Mouse (Mus musculus) embryonic fibroblast, embryonic 13.5 days (primary cell): ENCODE measurements around the gene Astl. TPM values are rescaled to one million over a fixed set of nuclear protein-coding genes. Genes with fewer than 3 reads are reported as not detected.

Experiments used
- H3K27ac ChIP-seq: 2 replicates; pipeline ENCODE4 v1.5.1; 2012; ENCODE audit warnings: low read length, control low read depth, inconsistent platforms; ENCODE audit not compliant: insufficient read depth
- H3K4me1 ChIP-seq: 2 replicates; pipeline ENCODE4 v1.6.1; 2011; ENCODE audit warnings: low read length; ENCODE audit not compliant: control insufficient read depth, insufficient read depth
- H3K4me3 ChIP-seq: 2 replicates; pipeline ENCODE4 v1.5.1; 2011; ENCODE audit warnings: mild to moderate bottlenecking, control low read depth, low read length; ENCODE audit not compliant: insufficient read depth
- CTCF ChIP-seq: IDR thresholded peaks from 2 replicates; pipeline ENCODE4 v1.5.1; 2011; ENCODE audit warnings: mild to moderate bottlenecking, control low read depth, low read length, moderate library complexity, borderline replicate concordance; ENCODE audit not compliant: insufficient read depth
- POLR2A ChIP-seq: IDR thresholded peaks from 2 replicates; pipeline ENCODE4 v1.6.1; 2011; ENCODE audit warnings: low read depth, mild to moderate bottlenecking, control low read depth, low read length, moderate library complexity
- polyA plus RNA-seq: library from polyadenylated mRNA; stranded (reverse); fragments of >200 nt; gene quantifications from 2 replicates; pipeline ENCODE4 v1.2.4, GENCODE M21; 2011; ENCODE audit warnings: low read depth; ENCODE audit not compliant: missing spikeins, insufficient read length

Gene Astl
- polyA plus RNA-seq, 1 experiment = not detected

DNA sequence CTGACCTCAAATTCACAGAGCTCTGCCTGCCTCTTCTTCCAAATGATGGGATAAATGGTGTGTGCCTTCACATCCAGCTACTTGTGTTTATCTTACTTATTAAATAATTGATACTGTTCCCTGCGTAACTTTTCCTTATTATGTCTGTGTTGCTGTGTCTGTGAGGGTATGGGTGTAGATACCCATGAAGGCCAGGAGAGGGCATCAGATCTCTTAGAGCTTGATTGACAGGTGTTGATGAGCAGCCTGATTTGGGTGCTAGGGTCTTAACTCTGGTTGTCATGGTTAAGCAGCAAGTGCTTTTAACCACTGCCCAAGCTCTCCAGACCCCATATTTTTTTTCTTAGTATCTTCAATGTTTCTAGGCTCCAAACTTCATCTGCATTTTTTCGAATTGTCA is 29.8 kb upstream of the Astl start:
- Histone ChIP-seq H3K4me3 (no peak overlapping the region), H3K27ac (no peak overlapping the region), H3K4me1 (no peaks in the 10 kb centered on the region)
- TF ChIP-seq CTCF (no peak), POLR2A (no peak)

DNA sequence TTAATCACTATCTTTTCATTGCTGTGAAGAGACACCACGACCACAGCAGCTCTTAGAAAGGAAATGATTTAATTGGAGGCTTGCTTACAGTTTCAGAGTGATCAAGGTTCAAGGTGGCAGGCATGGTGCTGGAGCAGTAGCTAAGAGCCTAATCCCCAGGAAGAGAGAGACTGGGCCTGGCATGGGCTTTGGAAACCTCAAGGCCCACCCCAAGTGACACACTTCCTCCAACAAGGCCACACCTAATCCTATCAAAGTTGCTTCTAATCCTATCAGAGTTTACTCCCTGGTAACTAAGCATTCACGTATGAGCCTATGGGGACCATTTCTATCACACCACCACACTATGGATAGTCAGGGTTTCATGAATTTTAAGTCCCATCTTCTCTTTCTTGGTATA is 28.2 kb upstream of the Astl start:
- Histone ChIP-seq H3K27ac (no peak overlapping the region), H3K4me1 (no peaks in the 10 kb centered on the region), H3K4me3 (no peak overlapping the region)
- no peak for TF ChIP-seq POLR2A
- no peak for TF ChIP-seq CTCF

DNA sequence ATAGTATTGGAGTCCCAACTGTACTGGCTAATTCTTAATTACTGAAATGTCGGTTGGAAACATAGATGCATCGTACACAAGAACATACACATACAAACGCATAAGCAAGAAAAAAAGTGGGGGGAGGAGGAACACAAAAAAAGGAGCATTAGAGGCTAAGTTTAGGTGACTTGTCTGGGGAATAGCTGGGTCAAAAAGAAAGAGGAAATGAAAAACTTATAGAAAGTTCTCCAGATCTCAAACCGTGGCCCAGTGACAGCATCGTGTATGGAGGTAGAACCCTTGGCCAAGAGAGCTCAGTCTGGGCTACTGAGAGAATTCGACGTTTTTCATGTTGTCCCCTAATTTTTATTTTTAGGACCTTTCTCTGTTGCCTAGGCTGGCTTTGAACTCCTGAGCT is 27.8 kb upstream of the Astl start:
- H3K27ac ChIP-seq = no peak overlapping the region
- H3K4me3 ChIP-seq = no peak overlapping the region
- no peaks in the 10 kb centered on the region for H3K4me1 ChIP-seq
- TF ChIP-seq POLR2A (no peak), CTCF (no peak)

DNA sequence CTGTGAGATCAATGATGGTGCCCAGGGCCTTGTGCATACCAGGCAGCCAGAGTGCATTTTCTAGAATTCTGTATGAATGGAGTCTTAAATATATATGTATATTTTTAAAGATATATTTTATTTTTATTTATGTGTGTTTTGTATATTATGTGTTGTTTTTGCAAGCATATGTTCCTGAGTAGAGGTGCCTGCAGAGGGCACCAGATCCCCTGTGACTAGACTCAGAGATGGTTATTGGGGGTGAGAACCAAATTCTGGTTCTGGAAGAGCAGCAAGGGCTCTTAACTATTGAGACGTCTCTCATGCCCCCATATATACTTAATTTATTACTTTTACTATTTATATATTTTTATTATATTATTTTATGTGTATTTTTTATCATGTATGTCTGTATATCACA is 27.2 kb upstream of the Astl start:
- Histone ChIP-seq H3K4me1 (no peaks in the 10 kb centered on the region), H3K27ac (no peak overlapping the region), H3K4me3 (no peak overlapping the region)
- TF ChIP-seq CTCF (no peak), POLR2A (no peak)

DNA sequence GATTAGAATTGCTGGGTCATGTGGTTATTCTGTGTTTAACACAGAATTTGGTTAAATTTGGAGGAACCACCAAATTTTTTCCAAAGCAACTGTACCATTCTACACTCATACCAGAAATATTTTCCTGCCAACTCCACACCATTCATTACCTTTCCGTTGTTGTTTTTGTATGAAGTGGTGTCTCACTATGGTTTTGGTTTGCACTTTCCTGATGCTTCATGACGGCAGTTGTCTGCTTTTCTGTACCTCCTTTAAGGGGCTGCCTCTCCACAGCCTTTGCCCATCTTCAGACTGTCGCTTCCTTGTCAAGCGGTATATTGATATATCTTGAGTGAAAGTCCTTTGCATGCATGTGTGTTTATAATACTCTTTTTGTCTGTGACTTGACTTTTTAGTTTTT is 25.6 kb upstream of the Astl start:
- no peak for TF ChIP-seq CTCF
- no peak for TF ChIP-seq POLR2A

GRCm38 (mm10) chr2:127313878-127314277 is 24.6 kb upstream of the Astl start:
- Histone ChIP-seq H3K27ac (no peak overlapping the region), H3K4me1 (no peaks in the 10 kb centered on the region), H3K4me3 (no peak overlapping the region)
- TF ChIP-seq POLR2A (no peak), CTCF (no peak)

More for the DNA sequence above, 25.6 kb upstream of the Astl start:
- Histone ChIP-seq H3K4me3 (no peak overlapping the region), H3K4me1 (no peaks in the 10 kb centered on the region), H3K27ac (no peak overlapping the region)

DNA sequence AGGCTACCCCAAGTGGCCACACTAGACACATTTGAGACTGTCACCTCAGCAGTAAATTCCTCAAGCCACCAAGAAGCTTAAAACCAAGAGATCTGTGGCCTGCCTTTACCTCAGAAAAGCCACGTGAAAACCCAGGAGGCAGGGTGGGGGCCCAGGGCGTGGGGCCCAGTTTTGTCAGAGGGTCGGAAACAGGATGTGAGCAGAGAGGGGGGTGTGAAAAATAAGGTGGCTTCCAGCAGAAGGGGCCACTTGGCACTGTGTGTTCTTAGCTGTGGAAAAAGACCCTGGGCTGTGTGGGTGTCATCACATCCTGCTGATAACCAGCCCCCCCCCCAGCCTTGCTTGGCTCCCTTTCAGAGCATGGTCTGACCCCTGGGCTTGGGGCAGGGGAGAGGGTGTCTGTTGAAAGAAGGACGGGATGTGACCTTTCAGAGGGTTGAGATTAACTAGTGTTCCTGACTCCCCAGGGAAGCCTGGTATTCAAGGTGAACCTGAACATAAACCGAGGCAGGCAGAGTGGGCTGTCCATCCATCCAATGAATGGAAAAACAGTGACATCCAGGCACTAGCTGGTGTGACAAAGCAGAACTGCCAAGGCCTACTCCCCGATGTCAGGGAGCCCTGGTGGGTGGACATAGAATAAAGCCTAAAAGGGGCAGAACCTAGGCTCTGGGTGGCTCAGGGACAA is 23.8 kb upstream of the Astl start:
- Histone ChIP-seq H3K4me1 (no peaks in the 10 kb centered on the region), H3K4me3 (no peak overlapping the region), H3K27ac (no peak overlapping the region)
- TF ChIP-seq POLR2A (no peak), CTCF (no peak)

- Histone ChIP-seq H3K4me1 (no peaks in the 10 kb centered on the region), H3K4me3 (no peak overlapping the region), H3K27ac (no peak overlapping the region)
- no peak for TF ChIP-seq POLR2A
- no peak for TF ChIP-seq CTCF
Observed at GRCm38 (mm10) chr2:127315155-127315470, 23.3 kb upstream of the Astl start.

DNA sequence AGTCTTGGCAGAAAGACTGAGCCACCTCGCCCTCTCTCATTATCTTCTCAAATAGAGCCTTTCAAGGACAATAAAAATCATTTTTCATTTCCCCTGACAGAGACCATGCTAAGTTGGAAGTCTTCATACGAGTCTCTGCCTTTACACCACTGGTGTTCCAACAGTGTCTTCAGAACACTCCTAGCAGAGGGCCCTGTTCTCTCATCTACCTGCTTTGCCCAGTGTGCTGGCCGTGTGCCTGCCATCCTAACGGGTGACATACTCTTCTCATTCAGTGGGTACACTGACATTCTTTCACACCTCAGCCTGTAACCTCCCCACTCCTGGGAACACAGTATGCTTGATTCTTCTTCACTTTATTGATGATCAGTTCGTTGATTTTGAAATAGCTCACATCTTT is 22.0 kb upstream of the Astl start:
- Histone ChIP-seq H3K4me3 (no peak overlapping the region), H3K4me1 (no peaks in the 10 kb centered on the region), H3K27ac (no peak overlapping the region)
- TF ChIP-seq POLR2A = no peak
- no peak for TF ChIP-seq CTCF

- Histone ChIP-seq H3K4me3 (no peak overlapping the region), H3K27ac (no peak overlapping the region), H3K4me1 (peaks cover 3% of the 10 kb centered on the region; the same call in 1 of the 2 replicates)
- TF ChIP-seq CTCF = no peak
- no peak for TF ChIP-seq POLR2A
Observed at GRCm38 (mm10) chr2:127318136-127318535, 20.3 kb upstream of the Astl start.
